Mouse (Mus musculus) left cerebral cortex, postnatal 25 days (tissue): ENCODE data around the gene Gm17387. TPM values are rescaled to one million over a fixed set of nuclear protein-coding genes. Genes with fewer than 3 reads are reported as not detected.

Experiments used
- DNase-seq, 2 experiments: peaks; one replicate each; pipeline ENCODE4 v3.0.0; 2022; ENCODE audit warnings: low spot score in 2 of 2, mixed read lengths in 1 of 2
- intact Hi-C: fragments of 180-260 bp; cut with DNase I; formaldehyde crosslinking; loops from one replicate; pipeline ENCODE4 v1.15.1; 2025
- total RNA-seq, 2 experiments: library from RNA; stranded (reverse); gene quantifications; 2 replicates each; pipeline ENCODE4 v1.2.3; 2021

Gm17387 gene
- total RNA-seq, 2 experiments from 2014 or later: not detected

GRCm38 (mm10) chr7:141041661-141042060 is 12.7 kb downstream of the Gm17387 start:
- no peak for DNase-seq
- intact Hi-C loops: no loop called here

GRCm38 (mm10) chr7:141042539-141042938 is 13.6 kb downstream of the Gm17387 start:
- intact Hi-C loops: no loop called here
- no peak for DNase-seq

GRCm38 (mm10) chr7:141046931-141047580 is 18.1 kb downstream of the Gm17387 start:
- DNase-seq: no peak
- intact Hi-C loops: no loop called here

GRCm38 (mm10) chr7:141047581-141048225 is 18.8 kb downstream of the Gm17387 start:
- peak; percentile 73 to 89 for DNase-seq
- intact Hi-C loops: loop anchor here (1.0 kb wide), 4 partner anchors 38 to 202 kb away; partner anchors contain the start of gene Scgb1c1

- intact Hi-C loops: loop anchor here (1.0 kb wide), 5 partner anchors 39 to 203 kb away; partner anchors contain the start of gene Scgb1c1
- peak; percentile 90 to 92 for DNase-seq
Observed at GRCm38 (mm10) chr7:141048226-141049218, 19.6 kb downstream of the Gm17387 start.

GRCm38 (mm10) chr7:141049326-141049725 is 20.4 kb downstream of the Gm17387 start:
- intact Hi-C loops: loop anchor here (1.0 kb wide), 1 partner anchor 127 kb away; no protein-coding TSS in a partner anchor

GRCm38 (mm10) chr7:141051060-141051685 is 22.2 kb downstream of the Gm17387 start:
- DNase-seq: no peak
- intact Hi-C loops: no loop called here

More at GRCm38 (mm10) chr7:141049326-141049725, 20.4 kb downstream of the Gm17387 start:
- DNase-seq: no peak

- intact Hi-C loops: no loop called here
- DNase-seq: no peak
Observed at GRCm38 (mm10) chr7:141052016-141052415, 23.1 kb downstream of the Gm17387 start.

- no peak for DNase-seq
- intact Hi-C loops: no loop called here
Observed at GRCm38 (mm10) chr7:141052421-141052820, 23.5 kb downstream of the Gm17387 start.

- intact Hi-C loops: no loop called here
- no peak for DNase-seq
Observed at GRCm38 (mm10) chr7:141055785-141056184, 26.9 kb downstream of the Gm17387 start.

- intact Hi-C loops: no loop called here
- DNase-seq: no peak
Observed at GRCm38 (mm10) chr7:141056976-141057375, 28.0 kb downstream of the Gm17387 start.

GRCm38 (mm10) chr7:141057541-141057940 is 28.6 kb downstream of the Gm17387 start:
- intact Hi-C loops: no loop called here
- DNase-seq: no peak

- intact Hi-C loops: no loop called here
- DNase-seq: no peak
Observed at GRCm38 (mm10) chr7:141058601-141059341, 29.8 kb downstream of the Gm17387 start.

- DNase-seq: no peak
- intact Hi-C loops: loop anchor here (2.0 kb wide), 1 partner anchor 203 kb away; the partner anchor contains the start of genes Bet1l, Gm45785 and Ric8a
Observed at GRCm38 (mm10) chr7:141059929-141060328, 31.0 kb downstream of the Gm17387 start.

GRCm38 (mm10) chr7:141060426-141061242 is 31.7 kb downstream of the Gm17387 start, which contains the start of gene B4galnt4:
B4galnt4 (plus strand) TSS chr7:141061104.
- intact Hi-C loops: loop anchor here (2.0 kb wide), 1 partner anchor 204 kb away; the partner anchor contains the start of genes Bet1l, Gm45785 and Ric8a
- peak; percentile 94 to 97 for DNase-seq

- no peak for DNase-seq
- intact Hi-C loops: loop anchor here (2.0 kb wide), 1 partner anchor 204 kb away; the partner anchor contains the start of genes Bet1l, Gm45785 and Ric8a
Observed at GRCm38 (mm10) chr7:141061269-141061692, 32.4 kb downstream of the Gm17387 start.

- intact Hi-C loops: no loop called here
- peak in 1 of 2 experiments; percentile 60 for DNase-seq
Observed at GRCm38 (mm10) chr7:141062525-141062924, 33.6 kb downstream of the Gm17387 start.
